Mouse (Mus musculus): ENCODE results near the gene Cdh4.

Cdh4 gene

GRCm38 (mm10) chr2:179539532-179540245, 97.5 kb downstream of the Cdh4 start:
- no peak for DNase-seq

GRCm38 (mm10) chr2:179541096-179541495, 98.9 kb downstream of the Cdh4 start:
- no peak for DNase-seq

GRCm38 (mm10) chr2:179547627-179548026, 105.4 kb downstream of the Cdh4 start:
- DNase-seq: no peak

- no peak for DNase-seq
Measured at GRCm38 (mm10) chr2:179555928-179556327, 113.7 kb downstream of the Cdh4 start.

GRCm38 (mm10) chr2:179562350-179562749, 120.1 kb downstream of the Cdh4 start:
- no peak for DNase-seq

GRCm38 (mm10) chr2:179565611-179566010, 123.4 kb downstream of the Cdh4 start:
- DNase-seq: no peak

GRCm38 (mm10) chr2:179567886-179568285, 125.7 kb downstream of the Cdh4 start:
- no peak for DNase-seq

GRCm38 (mm10) chr2:179569171-179569570, 126.9 kb downstream of the Cdh4 start:
- no peak for DNase-seq

GRCm38 (mm10) chr2:179571175-179571769, 129.0 kb downstream of the Cdh4 start:
- DNase-seq: no peak

- DNase-seq: no peak
Measured at GRCm38 (mm10) chr2:179573331-179573730, 131.1 kb downstream of the Cdh4 start.

- no peak for DNase-seq
Measured at GRCm38 (mm10) chr2:179573786-179574185, 131.6 kb downstream of the Cdh4 start.

- DNase-seq: no peak
Measured at GRCm38 (mm10) chr2:179575585-179575984, 133.4 kb downstream of the Cdh4 start.

- DNase-seq: no peak
Measured at GRCm38 (mm10) chr2:179576221-179576620, 134.0 kb downstream of the Cdh4 start.

GRCm38 (mm10) chr2:179578329-179578728, 136.1 kb downstream of the Cdh4 start:
- DNase-seq: no peak

- DNase-seq: no peak
Measured at GRCm38 (mm10) chr2:179578842-179579241, 136.6 kb downstream of the Cdh4 start.

- no peak for DNase-seq
Measured at GRCm38 (mm10) chr2:179580415-179580814, 138.2 kb downstream of the Cdh4 start.

GRCm38 (mm10) chr2:179581058-179581457, 138.8 kb downstream of the Cdh4 start:
- DNase-seq: no peak

- no peak for DNase-seq
Measured at GRCm38 (mm10) chr2:179582966-179583365, 140.7 kb downstream of the Cdh4 start.

GRCm38 (mm10) chr2:179584672-179585071, 142.4 kb downstream of the Cdh4 start:
- no peak for DNase-seq

- DNase-seq: no peak
Measured at GRCm38 (mm10) chr2:179586436-179586835, 144.2 kb downstream of the Cdh4 start.

GRCm38 (mm10) chr2:179587069-179587468, 144.8 kb downstream of the Cdh4 start:
- no peak for DNase-seq

- DNase-seq: no peak
Measured at GRCm38 (mm10) chr2:179591661-179592060, 149.4 kb downstream of the Cdh4 start.

- no peak for DNase-seq
Measured at GRCm38 (mm10) chr2:179595013-179595412, 152.8 kb downstream of the Cdh4 start.

GRCm38 (mm10) chr2:179598886-179599285, 156.7 kb downstream of the Cdh4 start:
- no peak for DNase-seq

- no peak for DNase-seq
Measured at GRCm38 (mm10) chr2:179599886-179600285, 157.7 kb downstream of the Cdh4 start.
